Mouse (Mus musculus) small intestine, adult 2 months (tissue): ENCODE measurements around the gene Smndc1. TPM values are rescaled to one million over a fixed set of nuclear protein-coding genes. Genes with fewer than 3 reads are reported as not detected.

Experiments
- H3K27ac ChIP-seq: fragments of 200-500 bp; 2 replicates; pipeline ENCODE4 v1.5.1; 2012; ENCODE audit warnings: low read depth, low read length, control low read depth, inconsistent platforms; ENCODE audit not compliant: insufficient read depth
- H3K27me3 ChIP-seq: fragments of 200-500 bp; 2 replicates; pipeline ENCODE4 v1.6.1; 2012; ENCODE audit warnings: mild to moderate bottlenecking, moderate library complexity, low read length, inconsistent platforms; ENCODE audit not compliant: control insufficient read depth, insufficient read depth
- H3K36me3 ChIP-seq: fragments of 200-500 bp; 2 replicates; pipeline ENCODE4 v1.6.1; 2012; ENCODE audit warnings: mild to moderate bottlenecking, low read length, control low read depth, inconsistent platforms; ENCODE audit not compliant: control insufficient read depth, insufficient read depth
- H3K4me1 ChIP-seq: fragments of 200-500 bp; 2 replicates; pipeline ENCODE4 v1.6.1; 2012; ENCODE audit warnings: low read length, inconsistent platforms, mixed read lengths; ENCODE audit not compliant: control insufficient read depth, insufficient read depth, insufficient read length
- H3K4me3 ChIP-seq: fragments of 200-500 bp; 2 replicates; pipeline ENCODE4 v1.5.1; 2012; ENCODE audit warnings: low read depth, mild to moderate bottlenecking, control low read depth, inconsistent platforms, low read length, moderate library complexity
- CTCF ChIP-seq: fragments of 200-500 bp; IDR thresholded peaks from 2 replicates; pipeline ENCODE4 v1.5.1; 2012; ENCODE audit warnings: low read depth, mild to moderate bottlenecking, control low read depth, inconsistent platforms, low read length, moderate library complexity, mixed read lengths; ENCODE audit not compliant: insufficient replicate concordance, insufficient read length; ENCODE audit errors: extremely low read depth
- POLR2A ChIP-seq: fragments of 200-500 bp; IDR thresholded peaks from 2 replicates; pipeline ENCODE4 v1.6.1; 2012; ENCODE audit warnings: low read depth, mild to moderate bottlenecking, control low read depth, inconsistent platforms, low read length, moderate library complexity
- WGBS: fragments of 180-500 bp; shearing (Covaris S2); methylation state at CpG from one replicate; pipeline ENCODE4 v1.1.7; 2018; 5-methylcytosine and 5-hydroxymethylcytosine counted together
- polyA plus RNA-seq: library from polyadenylated mRNA; depleted of rRNA; stranded (reverse); fragments of >200 nt; gene quantifications from 2 replicates; pipeline ENCODE4 v1.2.3, GENCODE M21; 2012

Gene Smndc1
- polyA plus RNA-seq, 1 experiment: 1.6 TPM

DNA sequence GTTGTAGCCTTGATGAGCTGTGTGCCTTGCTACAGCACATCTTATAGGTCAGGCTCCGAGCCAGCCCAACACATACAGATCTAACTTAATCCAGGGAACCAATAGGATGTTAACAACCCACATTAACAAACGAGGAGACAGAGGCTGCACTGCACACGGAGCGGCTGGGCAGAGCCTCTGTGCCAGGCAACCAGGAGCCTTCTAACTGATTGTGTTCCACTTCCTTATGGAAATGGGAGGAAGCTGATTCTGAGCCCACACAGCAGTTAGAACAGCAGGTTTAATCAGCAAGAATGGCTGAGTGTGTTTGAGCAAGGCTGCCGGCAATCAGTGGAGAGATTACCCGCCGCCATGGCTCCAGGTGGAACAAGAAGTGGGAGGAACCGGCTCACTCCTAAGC, 37.4 kb upstream of the Smndc1 start:
- Histone ChIP-seq H3K4me1 (peaks cover 21% of the 10 kb centered on the region), H3K36me3 (no peaks in the 10 kb centered on the region), H3K4me3 (no peak overlapping the region), H3K27me3 (no peaks in the 10 kb centered on the region; the same call in 1 of the 2 replicates), H3K27ac (no peak overlapping the region)
- 19% methylated on average over 8 of the region's 8 CpGs for WGBS
- TF ChIP-seq POLR2A (no peak), CTCF (no peak)

DNA sequence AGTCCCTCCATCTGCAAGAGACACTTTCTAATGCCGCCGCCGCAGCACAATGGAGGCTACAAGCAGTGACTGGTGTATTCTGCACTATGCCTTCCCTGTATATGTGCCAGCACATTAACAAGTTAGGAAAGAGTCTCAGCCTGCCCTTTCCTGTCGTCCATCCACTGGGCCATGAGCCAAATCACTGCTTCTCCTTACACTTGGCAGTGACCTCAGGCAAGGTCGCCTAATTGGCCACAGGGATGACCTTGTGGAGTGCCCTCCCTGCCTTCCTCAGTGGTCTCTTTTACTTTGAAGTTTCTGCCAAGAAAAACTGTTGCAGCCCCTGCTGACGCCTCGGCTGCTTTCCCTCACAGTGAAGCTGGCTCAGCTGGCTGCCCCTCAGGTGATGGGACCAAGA, 37.0 kb upstream of the Smndc1 start:
- Histone ChIP-seq H3K4me1 (peaks cover 25% of the 10 kb centered on the region), H3K36me3 (no peaks in the 10 kb centered on the region), H3K4me3 (no peak overlapping the region), H3K27ac (no peak overlapping the region), H3K27me3 (no peaks in the 10 kb centered on the region; the same call in 1 of the 2 replicates)
- 58% methylated on average over 7 of the region's 7 CpGs for WGBS
- TF ChIP-seq POLR2A (no peak), CTCF (no peak)

DNA sequence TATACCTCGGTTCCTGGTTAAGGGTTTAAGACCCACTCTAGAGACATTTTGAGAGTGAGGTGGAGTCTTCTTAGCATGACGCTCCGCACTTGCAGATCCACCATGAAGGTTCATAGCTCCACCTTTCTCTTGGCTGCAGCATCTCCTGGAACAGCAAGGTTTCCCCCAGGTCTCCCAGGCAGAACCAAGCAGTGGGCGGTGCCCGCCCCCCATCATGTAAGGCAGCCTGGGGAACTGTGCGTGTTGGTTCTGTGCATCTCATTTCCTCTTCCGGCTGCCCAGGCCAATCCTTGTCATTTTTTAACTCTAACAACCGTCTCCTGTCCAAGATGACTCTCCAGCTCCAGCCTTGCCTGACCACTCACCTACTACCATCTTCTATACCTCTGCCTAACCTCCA, 35.4 kb upstream of the Smndc1 start:
- H3K36me3 ChIP-seq: no peaks in the 10 kb centered on the region
- TF ChIP-seq POLR2A: no peak
- TF ChIP-seq CTCF: no peak
- H3K4me3 ChIP-seq: no peak overlapping the region
- 82% methylated on average over 8 of the region's 8 CpGs for whole genome bisulfite sequencing
- peaks cover 29% of the 10 kb centered on the region for H3K4me1 ChIP-seq
- H3K27me3 ChIP-seq: no peaks in the 10 kb centered on the region; the same call in 1 of the 2 replicates
- no peak overlapping the region for H3K27ac ChIP-seq

DNA sequence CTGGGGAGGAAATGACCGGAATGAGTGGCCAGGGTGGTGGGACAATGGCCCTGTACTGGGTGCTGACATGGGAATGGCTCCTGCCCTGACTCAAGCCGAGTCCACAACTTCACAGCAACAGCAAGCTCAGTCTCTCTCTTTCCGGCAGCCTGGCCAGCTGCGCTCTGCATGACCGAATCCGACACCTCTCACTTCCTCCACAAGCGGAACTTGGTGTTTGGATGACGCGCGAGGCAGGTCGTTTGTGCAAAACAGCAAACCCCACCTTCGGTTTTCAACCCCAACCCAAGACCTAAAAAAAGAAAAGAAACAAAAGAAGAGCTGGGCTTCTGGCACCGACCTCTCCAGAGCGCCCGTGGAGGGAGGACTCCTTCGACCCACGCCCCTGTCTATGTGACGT, 34.3 kb upstream of the Smndc1 start:
- peak overlapping the region; percentile 90 for H3K27ac ChIP-seq
- no peaks in the 10 kb centered on the region; the same call in 1 of the 2 replicates for H3K27me3 ChIP-seq
- peak overlapping the region; percentile 5; the same call in 1 of the 2 replicates for H3K4me3 ChIP-seq
- peaks cover 29% of the 10 kb centered on the region for H3K4me1 ChIP-seq
- no peak for TF ChIP-seq POLR2A
- TF ChIP-seq CTCF: no peak
- H3K36me3 ChIP-seq: no peaks in the 10 kb centered on the region
- WGBS: 56% methylated on average over 18 of the region's 18 CpGs

DNA sequence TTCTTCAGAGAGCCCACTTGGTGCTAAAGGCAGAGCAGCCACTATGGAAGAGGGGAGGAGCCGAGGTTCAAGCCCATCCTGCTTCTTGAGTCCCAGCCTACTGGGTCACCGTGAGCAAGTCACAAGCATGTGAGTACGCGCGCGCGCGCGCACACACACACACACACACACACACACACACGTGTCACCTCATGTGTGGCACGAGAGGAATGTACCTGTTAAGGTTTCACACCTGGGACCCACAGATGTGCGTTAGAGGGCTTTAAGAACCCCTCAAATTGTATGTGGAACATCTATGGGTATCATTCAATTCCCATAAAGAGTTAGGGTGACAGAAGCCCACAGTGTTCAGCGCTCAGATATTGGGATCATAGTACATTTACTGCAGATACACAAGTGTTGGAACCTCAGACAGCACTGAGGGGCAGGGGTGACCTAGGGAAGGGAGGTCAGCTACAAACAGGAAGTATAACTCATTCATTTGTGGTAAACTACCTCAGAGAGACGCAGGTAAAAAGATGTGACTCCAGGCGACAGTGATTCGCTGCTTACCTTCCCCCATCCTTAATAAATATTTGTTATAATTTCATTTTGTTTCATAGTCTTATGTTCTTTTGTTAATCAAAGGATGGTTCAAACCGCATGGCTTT, 33.6 kb upstream of the Smndc1 start:
- TF ChIP-seq CTCF (no peak), POLR2A (no peak)
- H3K4me3 ChIP-seq: peak overlapping the region; percentile 10; the same call in 1 of the 2 replicates
- peak overlapping the region; percentile 87 for H3K27ac ChIP-seq
- H3K36me3 ChIP-seq: no peaks in the 10 kb centered on the region
- WGBS: 58% methylated on average over 17 of the region's 17 CpGs
- H3K27me3 ChIP-seq: no peaks in the 10 kb centered on the region
- peaks cover 29% of the 10 kb centered on the region for H3K4me1 ChIP-seq

DNA sequence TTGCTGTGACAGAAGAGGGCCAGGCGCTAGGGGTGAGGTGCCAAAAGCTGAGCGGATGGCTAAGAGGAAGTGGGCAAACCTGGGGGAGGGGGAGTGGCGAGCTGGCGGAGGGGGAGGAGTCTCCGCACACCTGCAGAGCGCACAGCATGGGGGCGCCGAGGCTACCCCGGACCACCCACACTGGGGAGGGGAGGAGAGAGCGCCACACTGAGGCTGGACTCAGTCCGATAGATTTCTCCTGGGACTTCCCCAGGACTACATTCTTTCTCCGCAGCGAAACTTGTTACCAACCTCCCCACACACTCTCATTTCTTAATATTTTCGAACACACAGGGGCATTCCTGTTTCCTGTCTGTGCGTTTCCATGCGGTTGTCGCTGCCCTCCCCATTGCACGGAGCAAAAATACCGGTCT, 33.0 kb upstream of the Smndc1 start:
- Histone ChIP-seq H3K27me3 (no peaks in the 10 kb centered on the region), H3K4me1 (peaks cover 27% of the 10 kb centered on the region), H3K27ac (peak overlapping the region; percentile 87), H3K36me3 (no peaks in the 10 kb centered on the region), H3K4me3 (peak overlapping the region; percentile 10; the same call in 1 of the 2 replicates)
- WGBS: 26% methylated on average over 19 of the region's 19 CpGs
- TF ChIP-seq CTCF (no peak), POLR2A (no peak)

DNA sequence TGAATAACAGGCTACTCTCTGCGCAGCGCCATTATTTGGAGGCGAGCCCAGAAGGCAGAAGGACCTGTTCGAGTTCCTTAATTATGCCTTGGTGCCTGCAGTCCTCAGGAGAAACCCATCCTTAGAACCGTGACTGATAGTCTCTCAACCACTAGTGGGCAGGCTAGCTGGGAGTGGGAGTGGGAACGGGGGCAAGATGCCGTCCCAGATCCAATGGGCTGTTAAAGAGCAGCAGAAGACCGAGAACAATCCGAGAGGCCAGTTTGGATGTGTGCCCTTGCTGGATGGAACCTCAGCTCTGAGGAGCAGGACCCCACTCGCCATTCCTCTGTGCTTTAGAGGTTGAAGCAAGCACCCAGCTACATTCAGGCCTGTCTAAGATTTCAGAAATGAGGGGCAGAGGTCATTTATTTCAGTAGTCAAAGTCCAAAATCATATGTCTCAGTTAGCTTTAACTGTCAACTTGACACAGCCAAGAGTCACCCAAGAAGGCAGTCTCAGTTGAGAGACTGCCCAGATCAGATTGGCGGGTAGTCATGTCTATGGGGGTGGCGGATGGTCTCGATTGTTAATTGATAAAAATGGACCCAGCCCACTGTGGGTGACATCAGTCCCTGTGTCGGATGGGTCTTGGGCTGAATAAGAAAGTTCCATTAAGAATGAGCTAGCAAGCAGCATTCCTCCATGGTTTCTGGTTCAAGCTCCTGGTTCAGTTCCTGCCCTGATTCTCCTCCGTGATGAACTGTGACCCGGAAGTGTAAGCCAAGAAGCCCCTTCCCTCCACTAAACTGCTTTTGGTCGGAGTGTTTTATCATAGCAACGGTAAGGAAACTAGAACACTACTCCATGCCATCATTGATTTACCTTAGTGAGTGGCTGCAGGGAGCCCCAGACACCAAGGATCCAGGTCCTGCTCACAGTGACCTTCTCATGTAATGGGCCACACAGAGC, 32.3 kb upstream of the Smndc1 start:
- Histone ChIP-seq H3K36me3 (no peaks in the 10 kb centered on the region), H3K4me1 (peaks cover 19% of the 10 kb centered on the region), H3K4me3 (no peak overlapping the region), H3K27ac (peak overlapping the region; percentile 61), H3K27me3 (no peaks in the 10 kb centered on the region)
- 36% methylated on average over 18 of the region's 18 CpGs for WGBS
- peak; percentile 30; the same call in 1 of the 2 replicates for TF ChIP-seq CTCF
- TF ChIP-seq POLR2A: no peak
